Comparison of ENCODE assay signal across 10 mouse cellular contexts in genomic region chr17:83964454-83965211, GRCm38 (mm10).
DNase-seq lines count a peak whose midpoint lies in the region; ATAC-seq and TF ChIP-seq lines count a peak whose summit lies in the region.
"Had no signal": no experiment of that assay in that cellular context is flagged by ENCODE, and none has a peak within 500 bp of the region (broad histone marks: within the 10 kb centered on the region; RNA-seq: fewer than 3 reads in every experiment).

No protein-coding gene starts in this region.

- H3K27ac ChIP-seq in gastrocnemius, adult 2 months = peak overlapping the region; percentile 43
- peak overlapping the region; percentile 43; the same call in 1 of the 2 replicates for H3K27ac ChIP-seq in layer of hippocampus, adult 2 months
- H3K27ac ChIP-seq: left cerebral cortex, adult 2 months had no signal

- no peaks in the 10 kb centered on the region for H3K27me3 ChIP-seq in myocyte (ENCODE audit: control insufficient read depth, insufficient read depth, insufficient read length)

- TF ChIP-seq CTCF in gastrocnemius, adult 2 months (IDR thresholded peaks at IDR 0.05) = no peak
- TF ChIP-seq CTCF in layer of hippocampus, adult 2 months (conservative IDR thresholded peaks at IDR 0.05) = no peak

- H3K79me2 ChIP-seq in myocyte (ENCODE audit: control insufficient read depth, insufficient read depth) = no peaks in the 10 kb centered on the region

- no peak overlapping the region for H3K4me3 ChIP-seq in gastrocnemius, adult 2 months
- H3K4me3 ChIP-seq in layer of hippocampus, adult 2 months = no peak overlapping the region
- no peak overlapping the region for H3K4me3 ChIP-seq in myocyte
- H3K4me3 ChIP-seq: left cerebral cortex, adult 2 months had no signal

- intact Hi-C loops in gastrocnemius, adult 2 months (cut with DNase I) = no loop called here
- intact Hi-C loops in gastrocnemius, postnatal 14 days (cut with DNase I; ENCODE audit: low total_unique reads) = loop anchor here (10.0 kb wide), 1 partner anchor 60 kb away; no protein-coding TSS in a partner anchor

- H3K36me3 ChIP-seq in myocyte (ENCODE audit: control insufficient read depth, insufficient read depth) = no peaks in the 10 kb centered on the region

- no peak for ATAC-seq in monocyte, adult 5-6 weeks (replicated peaks; ENCODE audit: insufficient number of reproducible peaks, low FRiP score, low TSS enrichment, poor library complexity, severe bottlenecking)

- no peak for DNase-seq in gastrocnemius, adult 2 months
- DNase-seq in gastrocnemius, postnatal 14 days = no peak
- no peak for DNase-seq in layer of hippocampus, adult 2 months (ENCODE audit: low spot score in 2 of 2)
- no peak for DNase-seq in layer of hippocampus, adult 8-10 months (ENCODE audit: low spot score in 2 of 2)
- peak; percentile 84 for DNase-seq in forelimb bud, embryonic 11.5 days (ENCODE audit: low read depth, low spot score)
- no peak for DNase-seq in adrenal gland, adult (ENCODE audit: inconsistent age in 2 of 2, low spot score in 1 of 2)
- DNase-seq: gastrocnemius, postnatal 36 days had no signal

- H3K4me2 ChIP-seq in myocyte (ENCODE audit: low read depth) = peak overlapping the region; percentile 60

- no peak for TF ChIP-seq POLR2A in myocyte (IDR thresholded peaks at IDR 0.05; ENCODE audit: insufficient read length, low read depth)

- H3ac ChIP-seq in myocyte (ENCODE audit: control insufficient read depth, insufficient read length) = no peak overlapping the region

TF ChIP-seq in myocyte, 11 proteins besides CTCF, POLR2A, EP300 and RAD21:
- TF ChIP-seq MYOG (IDR thresholded peaks at IDR 0.05; ENCODE audit: control insufficient read depth in 1 of 3, insufficient read depth in 1 of 3, insufficient read length in 2 of 3, low read depth in 2 of 3) (peak in 1 of 3 experiments; percentile 13), MYOD1 (IDR thresholded peaks at IDR 0.05; ENCODE audit: control insufficient read depth in 1 of 3, insufficient read length in 2 of 3, low read depth in 2 of 3) (peak in 1 of 3 experiments; percentile 49), MAX (IDR thresholded peaks at IDR 0.05; ENCODE audit: low read depth) (no peak), E2F4 (IDR thresholded peaks at IDR 0.05; ENCODE audit: insufficient read depth) (no peak)
TF ChIP-seq in myocyte: peak in this region for 2.
